Mouse (Mus musculus): ENCODE measurements around the gene Drp2. TPM values are rescaled to one million over a fixed set of nuclear protein-coding genes. Genes with fewer than 3 reads are reported as not detected.

The Drp2 gene
- polyA plus RNA-seq, 1 experiment, result 0.06 TPM

DNA sequence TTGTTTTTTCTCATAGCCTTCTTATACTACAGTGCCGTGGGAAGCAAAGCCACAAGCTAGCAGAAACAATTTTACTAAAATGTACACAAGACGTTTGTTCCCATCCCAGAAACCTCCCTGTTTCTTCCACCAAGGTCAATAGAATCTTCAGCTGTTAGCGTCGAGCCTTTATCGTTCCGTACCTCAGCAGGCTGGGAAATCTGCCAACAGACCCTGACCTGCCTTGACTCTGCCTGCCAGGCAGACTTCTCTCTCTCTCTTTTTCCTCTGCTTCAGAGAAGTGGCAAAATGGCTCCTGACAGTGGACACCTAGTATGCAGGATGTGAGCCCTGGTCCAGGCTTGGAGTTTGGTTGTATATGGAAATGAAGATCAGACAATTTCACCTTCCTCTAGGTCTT lies 19.5 kb upstream of the Drp2 start:
- DNase-seq (ENCODE audit: low read depth in 1 of 2, low spot score in 2 of 2), result no peak
- WGBS, result 72% methylated on average over 6 of the region's 6 CpGs
- no peaks in the 10 kb centered on the region for H3K27me3 ChIP-seq (ENCODE audit: control insufficient read depth, insufficient read depth, low read length)
- no peaks in the 10 kb centered on the region for H3K4me1 ChIP-seq (ENCODE audit: control insufficient read depth, insufficient read depth, insufficient read length)
- H3K36me3 ChIP-seq (ENCODE audit: control insufficient read depth, insufficient read depth, low read length), result no peaks in the 10 kb centered on the region
- TF ChIP-seq CTCF (IDR thresholded peaks at IDR 0.05; ENCODE audit: extremely low read depth, insufficient read depth, insufficient read length, insufficient replicate concordance) (no peak), POLR2A (IDR thresholded peaks at IDR 0.05; ENCODE audit: low read depth, low read length) (no peak)
- no peak overlapping the region for H3K4me3 ChIP-seq (ENCODE audit: extremely low read depth, insufficient read depth, insufficient read length)
- no peak overlapping the region for H3K27ac ChIP-seq (ENCODE audit: insufficient read depth, low read length)

DNA sequence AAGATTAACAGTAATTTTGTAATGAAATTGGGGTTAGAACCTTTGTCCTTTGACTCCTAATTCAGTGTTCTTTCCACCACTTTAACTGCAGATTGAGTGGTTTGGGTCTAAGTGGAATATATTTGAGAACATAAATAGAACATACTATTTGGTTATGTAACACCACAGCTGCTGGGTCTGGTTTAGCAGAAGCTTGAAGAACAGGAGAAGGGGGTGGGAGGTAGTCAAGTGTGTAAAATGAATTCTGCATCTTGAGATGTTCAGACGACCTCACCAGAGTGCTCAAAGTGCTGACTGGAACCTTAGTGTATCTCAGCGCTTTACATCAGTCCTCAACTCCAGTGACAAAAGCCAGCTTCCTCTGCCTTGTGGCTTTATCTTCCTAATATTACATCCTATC lies 5.4 kb upstream of the Drp2 start:
- TF ChIP-seq CTCF (IDR thresholded peaks at IDR 0.05; ENCODE audit: extremely low read depth, insufficient read depth, insufficient read length, insufficient replicate concordance), result no peak
- TF ChIP-seq POLR2A (IDR thresholded peaks at IDR 0.05; ENCODE audit: low read depth, low read length), result no peak
- Histone ChIP-seq H3K36me3 (ENCODE audit: control insufficient read depth, insufficient read depth, low read length) (no peaks in the 10 kb centered on the region), H3K4me1 (ENCODE audit: control insufficient read depth, insufficient read depth, insufficient read length) (no peaks in the 10 kb centered on the region), H3K27ac (ENCODE audit: insufficient read depth, low read length) (no peak overlapping the region), H3K27me3 (ENCODE audit: control insufficient read depth, insufficient read depth, low read length) (no peaks in the 10 kb centered on the region), H3K4me3 (ENCODE audit: extremely low read depth, insufficient read depth, insufficient read length) (no peak overlapping the region)
- 62% methylated on average over 2 of the region's 2 CpGs for WGBS
- no peak for DNase-seq (ENCODE audit: low read depth in 1 of 2, low spot score in 2 of 2)

- H3K4me3 ChIP-seq (ENCODE audit: extremely low read depth, insufficient read depth, insufficient read length), result no peak overlapping the region
- no peaks in the 10 kb centered on the region for H3K4me1 ChIP-seq (ENCODE audit: control insufficient read depth, insufficient read depth, insufficient read length)
- no peaks in the 10 kb centered on the region for H3K36me3 ChIP-seq (ENCODE audit: control insufficient read depth, insufficient read depth, low read length)
- TF ChIP-seq CTCF (IDR thresholded peaks at IDR 0.05; ENCODE audit: extremely low read depth, insufficient read depth, insufficient read length, insufficient replicate concordance) (no peak), POLR2A (IDR thresholded peaks at IDR 0.05; ENCODE audit: low read depth, low read length) (no peak)
- no peaks in the 10 kb centered on the region for H3K27me3 ChIP-seq (ENCODE audit: control insufficient read depth, insufficient read depth, low read length)
- H3K27ac ChIP-seq (ENCODE audit: insufficient read depth, low read length), result no peak overlapping the region
- WGBS, result 52% methylated on average over 12 of the region's 14 CpGs
- DNase-seq (ENCODE audit: low read depth in 1 of 2, low spot score in 2 of 2), result no peak
Measured at GRCm38 (mm10) chrX:134404584-134404955, 219 bp downstream of the Drp2 start.

DNA sequence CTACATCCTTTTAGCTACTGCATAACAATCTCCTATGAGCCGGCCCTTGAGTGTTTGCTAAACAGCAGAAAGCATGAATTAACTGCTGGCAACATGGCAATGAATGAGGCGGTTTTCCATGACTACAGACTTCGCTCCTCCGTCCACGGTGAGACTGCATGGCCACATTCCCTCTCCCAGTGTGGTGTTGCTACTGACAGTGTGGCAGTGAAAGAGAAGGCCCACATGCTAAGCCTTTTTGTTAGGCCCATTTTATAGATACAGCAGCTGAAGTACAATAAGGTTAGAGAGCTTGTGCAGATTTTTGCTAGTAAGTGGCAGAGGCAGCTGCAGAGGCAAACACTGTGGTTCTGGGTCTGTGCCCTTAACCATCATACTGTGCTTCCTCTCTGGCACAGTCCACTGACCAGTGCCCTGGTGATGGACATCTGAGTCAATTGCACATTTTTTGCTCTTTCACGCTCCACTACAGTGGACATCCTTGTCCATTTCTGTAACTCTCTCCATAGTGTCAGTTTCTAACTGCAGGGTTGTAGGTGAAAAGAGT lies 5.1 kb downstream of the Drp2 start:
- no peaks in the 10 kb centered on the region for H3K27me3 ChIP-seq (ENCODE audit: control insufficient read depth, insufficient read depth, low read length)
- H3K4me1 ChIP-seq (ENCODE audit: control insufficient read depth, insufficient read depth, insufficient read length), result no peaks in the 10 kb centered on the region
- WGBS, result 91% methylated on average over 6 of the region's 6 CpGs
- no peak for DNase-seq (ENCODE audit: low read depth in 1 of 2, low spot score in 2 of 2)
- TF ChIP-seq POLR2A (IDR thresholded peaks at IDR 0.05; ENCODE audit: low read depth, low read length) (no peak), CTCF (IDR thresholded peaks at IDR 0.05; ENCODE audit: extremely low read depth, insufficient read depth, insufficient read length, insufficient replicate concordance) (no peak)
- no peaks in the 10 kb centered on the region for H3K36me3 ChIP-seq (ENCODE audit: control insufficient read depth, insufficient read depth, low read length)
- no peak overlapping the region for H3K4me3 ChIP-seq (ENCODE audit: extremely low read depth, insufficient read depth, insufficient read length)
- no peak overlapping the region for H3K27ac ChIP-seq (ENCODE audit: insufficient read depth, low read length)

GRCm38 (mm10) chrX:134412096-134412495 lies 7.7 kb downstream of the Drp2 start:
- DNase-seq (ENCODE audit: low read depth in 1 of 2, low spot score in 2 of 2), result no peak
- Histone ChIP-seq H3K36me3 (ENCODE audit: control insufficient read depth, insufficient read depth, low read length) (no peaks in the 10 kb centered on the region), H3K27me3 (ENCODE audit: control insufficient read depth, insufficient read depth, low read length) (no peaks in the 10 kb centered on the region), H3K4me1 (ENCODE audit: control insufficient read depth, insufficient read depth, insufficient read length) (no peaks in the 10 kb centered on the region), H3K4me3 (ENCODE audit: extremely low read depth, insufficient read depth, insufficient read length) (no peak overlapping the region), H3K27ac (ENCODE audit: insufficient read depth, low read length) (no peak overlapping the region)
- WGBS, result 64% methylated on average over 1 of the region's 1 CpGs
- TF ChIP-seq POLR2A (IDR thresholded peaks at IDR 0.05; ENCODE audit: low read depth, low read length) (no peak), CTCF (IDR thresholded peaks at IDR 0.05; ENCODE audit: extremely low read depth, insufficient read depth, insufficient read length, insufficient replicate concordance) (no peak)

- TF ChIP-seq CTCF (IDR thresholded peaks at IDR 0.05; ENCODE audit: extremely low read depth, insufficient read depth, insufficient read length, insufficient replicate concordance) (no peak), POLR2A (IDR thresholded peaks at IDR 0.05; ENCODE audit: low read depth, low read length) (no peak)
- H3K27me3 ChIP-seq (ENCODE audit: control insufficient read depth, insufficient read depth, low read length), result no peaks in the 10 kb centered on the region
- H3K4me3 ChIP-seq (ENCODE audit: extremely low read depth, insufficient read depth, insufficient read length), result no peak overlapping the region
- no peaks in the 10 kb centered on the region for H3K4me1 ChIP-seq (ENCODE audit: control insufficient read depth, insufficient read depth, insufficient read length)
- 76% methylated on average over 5 of the region's 5 CpGs for WGBS
- no peak for DNase-seq (ENCODE audit: low read depth in 1 of 2, low spot score in 2 of 2)
- no peak overlapping the region for H3K27ac ChIP-seq (ENCODE audit: insufficient read depth, low read length)
- no peaks in the 10 kb centered on the region for H3K36me3 ChIP-seq (ENCODE audit: control insufficient read depth, insufficient read depth, low read length)
Measured at GRCm38 (mm10) chrX:134420097-134420496, 15.7 kb downstream of the Drp2 start.

GRCm38 (mm10) chrX:134424263-134424662 lies 19.9 kb downstream of the Drp2 start:
- H3K27me3 ChIP-seq (ENCODE audit: control insufficient read depth, insufficient read depth, low read length), result no peaks in the 10 kb centered on the region
- H3K4me1 ChIP-seq (ENCODE audit: control insufficient read depth, insufficient read depth, insufficient read length), result no peaks in the 10 kb centered on the region
- no peak for TF ChIP-seq POLR2A (IDR thresholded peaks at IDR 0.05; ENCODE audit: low read depth, low read length)
- TF ChIP-seq CTCF (IDR thresholded peaks at IDR 0.05; ENCODE audit: extremely low read depth, insufficient read depth, insufficient read length, insufficient replicate concordance), result no peak
- DNase-seq (ENCODE audit: low read depth in 1 of 2, low spot score in 2 of 2), result no peak
- H3K27ac ChIP-seq (ENCODE audit: insufficient read depth, low read length), result no peak overlapping the region
- no peaks in the 10 kb centered on the region for H3K36me3 ChIP-seq (ENCODE audit: control insufficient read depth, insufficient read depth, low read length)
- WGBS, result 63% methylated on average over 5 of the region's 5 CpGs
- H3K4me3 ChIP-seq (ENCODE audit: extremely low read depth, insufficient read depth, insufficient read length), result no peak overlapping the region
